Mouse (Mus musculus) megakaryocyte, adult 5-6 weeks (primary cell): ENCODE data around the gene Fbln7. TPM values are rescaled to one million over a fixed set of nuclear protein-coding genes. Genes with fewer than 3 reads are reported as not detected.

Source experiments
- ATAC-seq: 2 replicates; pipeline ENCODE4 v1.8.0; 2016; ENCODE audit warnings: mild to moderate bottlenecking, inconsistent platforms; ENCODE audit not compliant: poor library complexity, severe bottlenecking
- total RNA-seq, 2 experiments: library from RNA; stranded (forward) in 1 of 2; stranded (reverse) in 1 of 2; fragments of 153-499, 151-499 nt in 1 of 2; fragments of 221-1000, 200-1000 nt in 1 of 2; gene quantifications; 2 replicates each; pipeline versions ENCODE4 v1.2.3 to v1.2.4; 2015 to 2017

Fbln7 gene
- total RNA-seq, 2 experiments from 2014 or later = not detected

DNA sequence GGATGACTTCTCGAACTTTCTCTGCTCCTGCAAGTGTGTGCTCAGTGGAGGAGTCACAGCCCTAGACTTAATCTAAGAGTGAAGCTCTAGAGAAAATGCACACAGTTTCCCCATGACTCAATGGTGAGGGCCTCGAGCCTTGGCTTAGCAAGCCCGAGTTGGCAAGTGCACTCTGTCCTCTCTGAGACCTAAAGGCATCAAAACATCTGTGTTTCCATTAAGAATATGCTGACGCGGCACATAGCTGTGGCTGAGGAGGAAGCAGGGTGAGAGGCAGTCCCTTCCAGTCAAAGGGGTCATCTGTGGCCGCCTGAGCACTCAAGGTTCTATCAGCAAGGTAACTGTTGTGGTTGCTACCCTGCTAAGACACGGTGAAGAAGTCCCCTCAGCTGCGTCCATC, 8.9 kb downstream of the Fbln7 start:
- no peak for ATAC-seq

DNA sequence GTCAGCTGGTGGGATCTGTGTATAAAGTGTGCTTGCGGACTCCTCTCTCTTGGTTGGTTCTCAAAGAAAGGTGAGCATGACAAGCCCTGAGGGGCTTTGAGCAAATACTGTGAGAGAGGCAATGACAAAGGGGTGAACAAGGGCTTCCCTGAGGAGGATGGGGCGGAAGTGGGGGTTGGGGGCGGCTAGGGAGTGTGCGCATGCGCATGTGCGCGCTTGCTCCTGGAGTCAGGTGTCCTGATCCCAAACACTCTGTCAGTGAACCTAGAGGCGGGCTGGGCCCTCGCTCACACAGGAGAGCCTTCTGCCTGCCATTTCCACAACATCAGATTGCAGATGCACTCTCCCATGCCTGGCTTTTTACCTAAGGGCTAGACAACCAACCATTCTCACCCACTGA, 9.5 kb downstream of the Fbln7 start:
- no peak for ATAC-seq

DNA sequence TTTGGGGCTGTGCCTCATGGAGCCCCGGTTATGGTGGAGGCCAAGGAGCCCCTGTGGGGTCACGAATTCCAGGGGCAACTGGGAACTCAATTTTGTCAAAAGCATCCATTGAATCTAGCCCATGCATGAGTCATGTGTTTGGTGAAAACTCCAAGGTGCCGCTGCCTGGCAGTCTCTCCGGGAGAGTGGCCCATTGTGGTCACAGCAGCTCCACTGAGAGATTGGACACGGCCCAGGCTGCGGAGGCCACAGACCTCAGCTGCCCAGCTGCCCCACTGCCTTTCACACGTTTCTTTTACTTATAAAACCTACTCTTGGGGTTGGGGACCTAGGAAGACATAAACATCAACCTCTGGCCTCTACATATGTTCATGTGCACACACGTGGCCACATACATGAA, 12.7 kb downstream of the Fbln7 start:
- ATAC-seq = no peak

DNA sequence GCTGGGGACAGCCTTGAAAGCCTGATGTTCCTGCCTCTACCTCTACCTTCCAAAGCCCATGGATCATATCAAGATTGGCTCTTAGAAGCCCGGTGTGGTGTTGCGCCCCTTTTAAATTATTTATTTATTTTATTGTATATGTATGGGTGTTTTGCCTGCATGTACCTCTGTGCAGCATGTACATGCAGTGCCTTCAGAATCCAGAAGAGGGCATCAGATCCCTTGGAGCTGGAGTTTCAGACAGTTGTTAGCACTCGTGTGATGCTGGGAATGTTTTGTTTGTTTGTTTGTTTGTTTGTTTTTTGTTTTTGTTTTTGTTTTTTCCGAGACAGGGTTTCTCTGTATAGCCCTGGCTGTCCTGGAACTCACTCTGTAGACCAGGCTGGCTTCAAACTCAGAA, 18.5 kb downstream of the Fbln7 start:
- no peak for ATAC-seq

DNA sequence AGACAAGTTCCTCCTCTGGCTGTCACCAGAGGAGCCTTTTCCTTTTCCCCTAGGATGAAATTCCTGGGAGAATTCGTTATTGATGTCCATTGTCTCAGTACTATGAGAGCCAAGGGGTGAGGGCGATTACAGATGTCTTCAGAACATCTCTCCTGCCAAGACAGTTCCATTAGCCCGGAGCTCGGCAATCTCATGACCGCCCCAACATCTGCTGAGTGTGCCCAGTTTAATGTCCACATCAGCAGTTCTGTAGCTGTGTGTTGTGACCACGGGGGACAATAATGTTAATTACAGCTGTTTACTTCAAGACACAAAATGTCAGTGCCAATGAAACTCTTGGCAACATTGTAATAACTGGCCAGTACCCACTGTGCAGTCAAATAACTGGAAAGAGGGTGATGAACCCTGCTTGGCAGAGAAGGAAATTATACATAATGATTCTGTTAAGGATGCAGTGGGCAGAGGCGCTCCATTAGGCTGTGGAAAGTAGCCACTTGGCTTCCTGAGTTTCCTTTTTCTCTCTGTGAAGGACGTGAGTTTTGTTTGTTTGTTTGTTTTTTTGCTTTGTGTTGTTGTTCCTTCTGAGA, 22.5 kb downstream of the Fbln7 start:
- no peak for ATAC-seq

DNA sequence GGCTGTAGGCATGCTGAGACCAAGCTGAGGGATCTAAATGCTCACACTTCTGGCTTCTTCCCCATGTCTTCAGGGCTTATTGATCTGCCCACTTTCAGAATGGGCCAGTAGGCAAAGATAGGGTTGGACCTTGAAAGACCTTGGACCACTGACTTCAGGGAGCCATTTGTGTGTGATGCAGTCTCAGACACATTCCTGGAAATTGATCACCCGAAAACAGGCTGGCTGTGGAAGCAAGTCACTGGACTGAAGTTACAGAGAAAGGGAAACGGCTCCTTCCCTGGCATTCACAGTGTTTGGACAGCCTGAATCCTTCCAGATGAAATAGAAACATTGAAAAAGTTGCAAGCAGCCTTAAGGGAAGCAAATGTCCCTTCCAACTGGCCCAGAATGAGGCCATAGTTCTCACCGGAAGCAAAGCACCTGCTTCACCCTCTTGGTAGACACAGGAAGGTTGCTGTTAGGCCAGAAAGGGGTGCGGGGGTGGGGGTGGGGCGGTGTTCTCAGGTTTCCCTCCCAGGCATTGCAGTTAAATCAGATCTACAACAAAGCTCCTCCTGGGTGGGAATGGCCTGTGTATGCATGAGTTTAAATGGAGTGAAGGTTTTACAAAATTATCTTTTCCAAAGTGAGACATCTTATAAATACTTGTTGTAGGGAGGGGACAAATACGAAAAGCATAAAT, 25.2 kb downstream of the Fbln7 start:
- no peak for ATAC-seq

DNA sequence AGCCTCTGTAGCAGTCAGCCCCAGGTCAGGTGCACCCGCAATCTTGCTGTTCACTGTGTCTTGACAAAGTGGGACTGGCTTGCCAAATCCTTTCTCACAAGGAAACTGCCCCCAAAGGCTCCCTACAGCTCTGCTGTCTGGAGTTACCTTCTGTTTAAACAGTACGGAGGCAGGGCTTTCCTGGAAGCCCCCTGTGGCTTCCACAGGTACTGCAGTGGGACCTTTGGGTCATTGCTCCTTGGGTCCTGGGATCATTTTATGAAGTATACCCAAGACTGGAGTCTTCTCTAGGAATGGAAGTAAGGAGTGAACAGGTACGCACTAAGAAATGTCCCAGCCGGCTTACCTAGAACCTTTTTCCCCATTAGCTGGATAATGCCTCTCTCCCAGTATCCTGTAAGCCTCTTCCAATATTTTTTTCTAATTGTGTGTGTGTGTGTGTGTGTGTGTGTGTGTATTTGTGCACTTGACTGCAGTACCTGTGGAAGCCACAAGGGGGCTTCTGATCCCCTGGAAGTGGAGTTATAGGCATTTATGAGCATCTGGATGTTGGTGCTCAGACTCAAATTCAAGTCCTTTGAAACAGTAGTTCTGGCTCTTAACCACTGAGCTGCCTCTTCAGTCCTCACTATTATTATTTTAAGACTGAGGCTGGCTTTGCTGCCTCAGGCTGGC, 28.0 kb downstream of the Fbln7 start:
- ATAC-seq = no peak

DNA sequence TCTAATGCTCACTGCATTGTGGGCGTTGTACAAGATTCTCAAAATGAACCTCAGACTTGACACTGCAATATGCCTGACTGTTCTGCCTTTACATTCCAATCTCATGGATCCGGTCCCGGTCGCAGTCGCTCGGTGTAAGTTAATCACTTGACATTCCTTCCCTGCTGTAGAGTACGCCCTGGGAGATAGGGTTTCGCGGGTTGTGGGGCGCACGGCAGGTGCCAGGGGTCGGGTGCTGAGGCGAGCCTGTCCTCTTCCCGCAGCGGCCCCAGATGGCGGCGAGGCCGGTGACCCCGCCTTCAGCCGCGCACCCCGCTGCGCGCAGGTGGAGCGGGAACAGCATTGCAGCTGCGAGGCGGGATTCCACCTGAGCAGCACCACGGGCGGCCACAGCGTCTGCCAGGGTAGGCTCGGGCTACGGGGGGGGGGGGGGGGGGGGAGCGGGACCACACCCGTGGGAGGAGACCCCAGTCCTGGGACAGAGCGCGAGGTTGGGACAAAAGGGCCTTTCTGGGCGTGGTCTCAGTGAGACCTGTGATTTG, 29.5 kb downstream of the Fbln7 start:
- no peak for ATAC-seq

DNA sequence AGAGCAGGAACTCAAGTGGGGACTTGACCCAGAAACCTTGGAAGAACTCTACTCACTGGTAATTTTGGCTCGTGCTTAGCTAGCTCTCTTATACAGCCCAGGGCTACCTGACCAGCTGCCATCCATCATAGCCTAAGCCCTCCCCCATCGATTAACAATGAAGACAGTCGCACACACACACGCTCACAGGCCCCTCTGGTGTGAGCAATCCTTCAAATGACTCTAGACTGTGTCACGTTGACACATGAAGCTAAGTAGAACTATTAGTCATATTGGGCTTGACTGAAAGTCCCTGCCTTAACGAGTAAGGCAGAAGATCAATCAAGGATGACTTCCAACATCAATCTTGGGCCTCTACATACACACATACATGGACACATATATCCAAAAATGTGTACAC, 40.1 kb downstream of the Fbln7 start:
- ATAC-seq = no peak

DNA sequence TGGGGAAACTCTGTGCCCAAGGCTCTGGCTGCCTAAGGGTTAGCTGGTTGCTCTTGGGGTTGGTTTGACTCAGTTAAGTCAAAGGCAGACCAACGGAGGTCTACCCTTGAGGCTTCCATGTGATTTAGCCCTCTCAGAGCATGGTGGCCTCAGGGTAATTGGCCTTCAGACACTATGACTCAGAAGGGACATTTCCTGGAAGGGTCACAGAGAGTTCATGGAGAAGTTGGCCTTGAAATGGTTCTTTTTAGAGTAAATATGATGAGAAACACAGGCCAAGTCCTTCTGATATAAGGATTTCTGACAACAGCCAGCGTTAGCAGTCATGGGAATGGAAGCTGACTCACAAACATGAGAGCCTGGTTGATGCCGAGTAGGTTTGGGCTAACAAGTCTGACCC, 40.9 kb downstream of the Fbln7 start:
- no peak for ATAC-seq

DNA sequence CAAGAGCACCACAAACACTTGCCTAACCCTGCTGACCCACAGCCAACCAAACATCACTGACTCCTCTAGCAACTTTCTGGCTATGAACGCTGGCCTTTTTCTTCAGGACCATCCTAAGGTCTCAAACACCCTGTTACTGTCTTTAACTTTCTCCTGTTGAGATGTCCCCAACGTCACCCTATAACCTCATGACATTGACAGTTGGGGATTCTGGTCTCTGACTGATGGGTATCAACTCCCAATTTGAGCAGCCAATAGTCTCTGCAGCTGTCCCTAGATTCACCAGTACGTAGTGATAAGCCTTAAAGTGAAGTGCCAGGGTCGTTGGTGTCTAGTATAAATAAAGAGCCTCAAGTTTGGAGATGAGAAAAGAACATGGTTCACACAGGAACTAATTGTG, 52.2 kb downstream of the Fbln7 start:
- ATAC-seq = no peak

DNA sequence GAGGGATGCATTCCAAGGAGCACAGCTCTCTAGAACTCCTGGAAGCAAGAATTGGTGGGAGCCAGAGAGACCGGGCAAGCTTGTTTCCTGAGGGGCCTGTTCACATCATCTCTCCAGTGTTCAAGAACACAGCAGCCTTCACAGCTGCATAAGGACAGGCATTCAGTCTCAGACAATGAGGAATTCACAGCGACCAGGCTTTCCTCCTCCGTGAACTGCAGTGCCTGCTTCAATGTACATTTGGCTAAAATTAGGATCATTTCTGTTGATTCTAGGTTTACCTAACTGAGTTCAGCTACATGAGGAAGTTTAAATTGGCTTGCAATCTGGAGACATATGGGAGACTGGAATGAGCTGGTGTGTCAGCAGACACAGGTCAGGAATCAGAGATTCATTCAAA, 53.7 kb downstream of the Fbln7 start:
- ATAC-seq = no peak

DNA sequence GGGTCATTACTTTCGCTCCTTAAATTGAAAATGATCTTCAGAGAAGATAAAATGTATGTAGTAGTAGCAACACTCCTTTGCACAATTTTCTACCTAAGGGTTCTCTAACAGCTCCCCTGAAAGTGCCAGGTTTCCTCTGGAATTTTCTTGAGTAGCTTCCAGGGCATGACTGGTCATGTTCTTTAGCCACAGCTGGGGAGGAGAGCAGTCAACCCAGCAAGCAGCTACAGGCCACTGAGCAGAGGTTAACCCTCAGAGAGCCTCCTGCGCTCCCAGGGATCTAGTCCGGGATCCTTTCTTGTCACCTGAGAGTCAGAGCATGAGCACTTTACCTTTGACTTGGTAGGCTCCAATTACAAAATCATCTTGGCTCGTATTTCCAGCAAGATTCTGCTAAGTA, 62.0 kb downstream of the Fbln7 start:
- ATAC-seq = no peak

DNA sequence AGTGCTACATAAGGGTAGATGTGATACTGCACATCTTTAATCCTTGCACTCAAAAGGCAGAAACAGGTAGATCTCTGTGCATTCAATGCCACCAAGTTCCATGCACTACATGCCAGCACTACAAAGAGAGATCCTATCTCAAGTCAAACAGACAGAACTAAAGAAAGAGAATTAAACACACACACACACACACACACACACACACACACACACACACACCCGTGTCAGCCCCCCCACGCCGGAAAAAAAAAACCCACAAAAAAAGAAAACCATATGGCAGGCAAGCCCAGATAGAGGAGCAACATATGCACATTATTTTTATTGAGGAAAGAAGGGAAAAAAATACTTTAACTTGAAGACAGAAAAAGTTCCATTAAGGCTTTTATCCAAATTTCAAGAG, 65.7 kb downstream of the Fbln7 start:
- ATAC-seq = no peak

DNA sequence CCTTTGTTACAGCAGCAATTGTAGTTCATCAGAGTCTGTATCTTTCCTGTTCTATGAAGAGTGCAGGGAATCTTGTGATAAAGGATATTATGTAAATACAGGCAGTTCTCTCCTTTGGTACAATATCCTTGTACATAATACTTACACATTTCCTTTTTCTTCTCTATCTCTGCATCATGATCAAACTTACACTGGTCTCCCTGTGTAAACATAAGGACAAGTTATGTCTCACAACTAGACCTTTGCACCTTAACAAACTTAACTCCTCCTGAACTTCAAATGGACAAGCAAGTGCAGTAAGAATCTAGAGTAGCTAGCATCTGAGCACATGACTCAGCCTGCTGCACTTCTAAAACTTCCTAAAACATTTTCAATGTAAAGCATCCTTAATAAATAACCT, 67.9 kb downstream of the Fbln7 start:
- ATAC-seq = no peak

DNA sequence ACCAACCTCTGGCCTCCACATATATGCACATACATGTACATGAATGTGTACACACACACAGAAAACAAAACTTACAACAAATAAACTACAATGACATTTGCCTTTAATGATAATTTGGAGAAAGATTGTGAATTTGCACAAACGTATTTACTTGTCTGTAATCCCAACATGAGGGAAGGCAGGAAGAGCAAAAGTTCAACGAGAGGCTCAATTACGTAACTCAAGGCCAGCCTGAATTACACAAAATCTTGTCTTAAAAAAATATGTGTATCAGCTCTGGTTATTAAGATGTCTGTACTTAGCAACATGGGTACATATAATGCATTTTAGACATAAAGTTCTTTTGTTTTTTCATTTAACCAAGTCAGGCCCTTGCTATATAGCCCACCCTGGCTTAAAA, 73.5 kb downstream of the Fbln7 start:
- ATAC-seq = no peak

DNA sequence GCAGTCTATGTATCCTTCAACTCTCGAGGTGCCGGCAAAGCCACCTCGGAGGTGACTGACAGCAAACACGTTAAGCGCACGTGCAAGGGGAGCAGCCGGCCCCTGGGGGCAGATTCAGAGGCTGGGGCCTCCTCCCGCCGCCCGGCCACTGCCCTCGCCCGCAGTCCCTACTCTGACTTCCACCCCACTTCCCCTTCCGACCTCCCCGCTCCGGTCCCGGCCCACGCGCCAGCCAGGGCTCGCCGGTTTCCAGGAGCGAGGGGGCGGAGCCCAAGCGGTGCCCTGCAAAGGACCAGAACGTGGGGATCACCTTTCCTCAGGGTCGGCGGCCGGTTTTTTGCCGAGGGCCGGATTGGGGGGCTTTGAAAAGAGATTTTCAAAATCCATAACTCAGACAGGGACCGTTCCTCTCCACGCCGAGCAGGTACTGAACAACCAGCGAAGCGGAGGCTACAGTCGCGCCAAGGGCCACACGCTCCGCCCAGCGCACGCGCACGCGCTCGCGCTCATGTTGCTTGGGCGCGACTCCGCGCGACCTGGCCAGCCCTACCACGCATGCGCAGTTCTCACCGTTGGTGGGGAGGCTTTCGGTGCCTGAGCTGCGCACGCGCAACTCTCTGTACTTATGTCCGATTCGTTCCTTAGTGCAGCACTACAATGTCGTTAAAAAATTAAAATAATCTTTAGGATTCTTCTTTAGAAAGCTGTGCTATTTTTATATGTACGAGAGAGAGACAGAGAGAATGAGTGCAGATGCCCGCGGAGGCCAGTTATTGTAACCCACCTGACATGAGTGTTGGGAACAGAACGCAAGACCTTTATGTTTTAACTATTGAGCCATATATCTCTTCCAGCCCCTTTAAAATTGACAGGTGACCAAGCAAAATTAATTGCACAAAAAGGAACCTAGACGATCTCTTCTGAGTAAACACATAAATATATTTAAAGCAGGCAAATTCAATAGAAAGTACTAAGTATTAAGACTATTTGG, 81.1 kb downstream of the Fbln7 start, which contains the start of gene Zc3h8:
Gene Zc3h8, minus strand, starts transcription at position 540 of the 991 bp plus-strand sequence.
- peak; percentile 95 for ATAC-seq
